Mouse (Mus musculus): ENCODE measurements around the gene Chac1.

Gene Chac1

DNA sequence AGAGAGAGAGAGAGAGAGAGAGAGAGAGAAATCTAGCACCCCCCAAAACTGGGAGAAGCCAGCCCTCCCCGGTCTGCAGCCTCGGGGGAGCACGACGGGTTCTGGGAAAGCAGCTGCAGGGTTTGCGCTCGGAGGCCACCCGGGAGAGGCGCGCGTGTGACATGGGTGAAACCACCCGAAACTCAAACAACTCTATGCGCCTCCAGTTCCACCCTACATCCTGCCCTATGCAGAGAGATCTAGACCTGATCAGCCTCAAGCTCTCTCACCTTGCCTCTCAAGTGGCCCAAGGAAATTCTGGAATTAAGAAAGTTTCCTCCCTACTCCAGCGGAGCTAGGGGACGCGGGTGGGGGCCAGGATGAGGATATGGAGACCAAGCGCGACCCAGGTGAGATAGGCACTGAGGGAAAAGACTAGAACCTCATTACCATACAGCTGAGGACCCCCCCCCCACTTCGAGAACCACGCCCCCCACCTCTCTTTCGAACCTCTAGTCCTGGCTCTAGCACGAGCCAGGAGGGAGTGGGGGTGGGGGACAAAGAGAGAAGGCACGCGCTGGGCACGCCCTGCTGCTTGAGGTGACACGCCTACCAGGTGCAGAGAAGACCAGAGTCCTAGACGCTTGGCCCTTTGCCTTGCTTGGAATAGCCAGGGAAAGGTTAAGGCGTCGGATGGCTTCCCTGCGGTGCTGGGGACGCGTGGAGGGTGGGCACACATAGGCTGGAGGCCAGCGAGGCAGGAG, 26.3 kb upstream of the Chac1 start:
- POLR2A ChIA-PET, result interaction anchor here (0.5 to 5.5 kb wide), 51 partner anchors 10 to 1048 kb away, joined by 3 to 32 read pairs (median 4); partner anchors contain the start of genes Vps18 (in 3 of the 4), Chac1 (in 2 of the 4), Ino80 (in 2 of the 4) and Itpka (in 1 of the 4)
- CTCF ChIA-PET, result interaction anchor here (0.6 to 5.5 kb wide), 20 partner anchors 8 to 188 kb away, joined by 3 to 33 read pairs (median 4); partner anchors contain the start of gene Vps18 (in 2 of the 4)

DNA sequence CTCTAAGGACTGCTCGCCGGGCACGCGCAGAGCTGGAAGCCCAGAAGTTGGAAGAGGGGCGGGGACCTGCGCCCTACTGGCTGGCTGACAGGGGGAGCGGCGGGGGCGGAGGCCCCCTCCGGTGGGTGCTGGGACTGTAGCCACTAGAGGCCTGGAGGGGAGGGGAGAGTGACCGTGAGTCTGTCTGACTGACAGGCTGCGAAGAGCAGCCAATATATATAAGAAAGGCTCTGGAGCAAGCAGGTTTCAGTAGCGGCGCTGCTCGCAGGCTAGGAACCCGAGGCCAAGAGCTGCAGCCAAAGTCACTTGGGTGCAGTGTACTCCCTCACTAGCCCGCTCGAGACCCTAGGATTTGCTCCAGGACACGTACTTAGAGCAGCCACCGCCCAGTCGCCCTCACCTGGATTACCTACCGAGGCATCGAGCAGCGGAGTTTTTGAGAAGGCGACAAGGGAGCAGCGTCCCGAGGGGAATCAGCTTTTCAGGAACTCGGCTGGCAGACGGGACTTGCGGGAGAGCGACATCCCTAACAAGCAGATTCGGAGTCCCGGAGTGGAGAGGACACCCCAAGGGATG, 25.4 kb upstream of the Chac1 start, which contains the start of gene Dll4:
Gene Dll4 (plus strand): TSS at position 217 of the 576 bp plus-strand sequence.
- POLR2A ChIA-PET, result interaction anchor here in 3 of 4 experiments (0.5 to 5.5 kb wide), 45 partner anchors 9 to 416 kb away, joined by 3 to 32 read pairs (median 6); partner anchors contain the start of genes Chac1 (in 3 of the 3), Ino80 (in 2 of the 3), Vps18 (in 2 of the 3) and Itpka (in 1 of the 3)

DNA sequence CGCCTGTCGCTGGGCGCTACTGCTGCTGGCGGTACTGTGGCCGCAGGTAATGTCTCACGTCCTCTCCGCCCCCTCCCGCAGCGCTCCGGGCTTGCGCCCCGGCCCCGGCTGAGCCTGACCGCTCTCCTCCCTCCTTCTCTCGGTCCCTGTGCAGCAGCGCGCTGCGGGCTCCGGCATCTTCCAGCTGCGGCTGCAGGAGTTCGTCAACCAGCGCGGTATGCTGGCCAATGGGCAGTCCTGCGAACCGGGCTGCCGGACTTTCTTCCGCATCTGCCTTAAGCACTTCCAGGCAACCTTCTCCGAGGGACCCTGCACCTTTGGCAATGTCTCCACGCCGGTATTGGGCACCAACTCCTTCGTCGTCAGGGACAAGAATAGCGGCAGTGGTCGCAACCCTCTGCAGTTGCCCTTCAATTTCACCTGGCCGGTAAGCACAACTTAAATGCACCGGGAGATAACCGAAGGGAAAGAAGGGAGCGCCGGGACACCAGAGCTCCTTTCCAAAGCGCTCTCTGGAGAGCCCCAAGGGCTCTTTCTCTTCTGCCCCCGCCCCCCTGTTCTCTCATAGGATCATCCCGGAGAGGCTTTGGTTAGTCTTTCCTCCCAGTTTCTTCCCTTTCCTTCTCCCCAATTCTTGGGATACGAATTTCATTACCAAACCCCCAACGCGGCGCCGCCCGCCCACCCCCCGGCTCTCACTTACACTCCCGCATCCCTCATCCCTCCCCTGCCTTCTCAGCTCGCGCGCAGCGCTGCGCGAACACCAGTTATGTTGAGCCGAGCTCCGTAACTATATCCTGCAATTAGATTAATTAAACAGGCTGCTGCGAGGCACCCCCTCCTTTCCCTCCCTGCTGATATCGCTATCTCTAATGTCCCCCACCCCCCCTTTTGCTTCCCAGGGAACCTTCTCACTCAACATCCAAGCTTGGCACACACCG, 24.6 kb upstream of the Chac1 start:
- POLR2A ChIA-PET, result interaction anchor here (0.6 to 5.5 kb wide), 44 partner anchors 9 to 787 kb away, joined by 3 to 32 read pairs (median 5); partner anchors contain the start of genes Chac1 (in 3 of the 4), Spint1 (in 2 of the 4), Vps18 (in 2 of the 4) and Ino80 (in 1 of the 4)
- CTCF ChIA-PET, result interaction anchor here (0.5 to 5.5 kb wide), 49 partner anchors 9 to 1033 kb away, joined by 3 to 33 read pairs (median 4); partner anchors contain the start of genes Chp1 (in 2 of the 4), Exd1 (in 2 of the 4), Vps18 (in 2 of the 4) and Mga (in 1 of the 4)

More for the DNA sequence above, 25.4 kb upstream of the Chac1 start, which contains the start of gene Dll4:
- CTCF ChIA-PET, result interaction anchor here (0.8 to 5.5 kb wide), 15 partner anchors 9 to 222 kb away, joined by 3 to 33 read pairs (median 6); partner anchors contain the start of genes Vps18 (in 2 of the 4), Chp1 (in 1 of the 4) and Exd1 (in 1 of the 4)

DNA sequence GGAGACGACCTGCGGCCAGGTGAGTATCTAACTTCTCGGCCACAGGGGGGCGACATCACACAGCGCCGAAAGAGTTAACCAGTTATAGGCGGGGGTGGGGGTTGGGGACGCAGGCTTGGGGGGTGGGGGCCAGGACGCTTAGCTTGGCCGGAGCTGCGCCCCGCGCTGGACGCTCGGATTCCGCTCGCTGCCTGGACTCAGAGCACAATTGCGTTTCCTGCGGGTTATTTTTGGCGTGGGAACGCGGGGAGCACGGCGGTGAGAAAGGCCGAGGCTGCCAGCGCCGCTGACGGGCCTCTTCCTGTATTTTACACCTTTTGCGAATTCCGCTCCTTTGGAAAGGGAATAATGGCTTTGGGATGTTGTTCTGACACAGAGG, 23.9 kb upstream of the Chac1 start:
- ChIA-PET POLR2A (interaction anchor here (0.6 to 5.5 kb wide), 31 partner anchors 8 to 788 kb away, joined by 3 to 32 read pairs (median 5); partner anchors contain the start of genes Chac1 (in 2 of the 4), Spint1 (in 2 of the 4), Vps18 (in 2 of the 4) and Ino80 (in 1 of the 4)), CTCF (interaction anchor here (0.5 to 5.5 kb wide), 45 partner anchors 8 to 1034 kb away, joined by 3 to 33 read pairs (median 4); partner anchors contain the start of genes Vps18 (in 2 of the 4), Chp1 (in 1 of the 4), Exd1 (in 1 of the 4) and Plcb2 (in 1 of the 4))

DNA sequence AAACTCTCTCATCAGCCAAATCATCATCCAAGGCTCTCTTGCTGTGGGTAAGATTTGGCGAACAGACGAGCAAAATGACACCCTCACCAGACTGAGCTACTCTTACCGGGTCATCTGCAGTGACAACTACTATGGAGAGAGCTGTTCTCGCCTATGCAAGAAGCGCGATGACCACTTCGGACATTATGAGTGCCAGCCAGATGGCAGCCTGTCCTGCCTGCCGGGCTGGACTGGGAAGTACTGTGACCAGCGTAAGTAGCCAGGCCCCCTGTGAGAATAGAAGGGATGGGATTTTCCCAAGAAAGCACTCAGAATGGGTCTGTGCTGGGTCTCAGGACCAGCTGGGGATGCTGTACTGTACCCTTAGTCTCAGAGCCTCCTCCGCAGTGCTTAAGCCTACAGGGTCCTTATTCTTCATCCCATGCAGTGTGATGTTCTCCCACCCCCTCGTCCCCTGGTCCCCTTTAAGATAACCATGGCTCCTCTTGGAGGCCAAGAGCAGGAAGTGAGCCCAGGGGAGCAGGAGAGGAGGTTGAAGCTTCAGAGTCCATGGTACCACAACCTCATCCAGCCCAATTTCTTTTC, 23.0 kb upstream of the Chac1 start:
- POLR2A ChIA-PET, result interaction anchor here in 2 of 4 experiments (0.8 to 2.1 kb wide), 7 partner anchors 9 to 186 kb away, joined by 3 to 8 read pairs (median 5); no protein-coding TSS in a partner anchor
- CTCF ChIA-PET, result interaction anchor here in 2 of 4 experiments (0.8 to 5.5 kb wide), 4 partner anchors 9 to 28 kb away, joined by 3 to 33 read pairs (median 5); no protein-coding TSS in a partner anchor

DNA sequence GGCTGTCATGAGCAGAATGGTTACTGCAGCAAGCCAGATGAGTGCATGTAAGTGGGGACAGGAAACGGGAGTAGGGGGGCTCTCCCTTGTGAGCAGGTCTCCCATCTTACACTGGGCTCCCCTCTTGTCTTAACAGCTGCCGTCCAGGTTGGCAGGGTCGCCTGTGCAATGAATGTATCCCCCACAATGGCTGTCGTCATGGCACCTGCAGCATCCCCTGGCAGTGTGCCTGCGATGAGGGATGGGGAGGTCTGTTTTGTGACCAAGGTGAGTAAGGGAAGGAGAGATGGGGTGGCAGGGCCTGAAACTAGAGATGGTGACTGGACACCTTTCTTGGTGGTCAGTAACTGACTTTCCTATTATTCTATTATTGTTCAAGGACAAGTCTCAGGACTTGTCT, 22.5 kb upstream of the Chac1 start:
- ChIA-PET POLR2A (interaction anchor here in 3 of 4 experiments (0.8 to 2.1 kb wide), 8 partner anchors 9 to 186 kb away, joined by 3 to 8 read pairs (median 4); no protein-coding TSS in a partner anchor), CTCF (interaction anchor here in 2 of 4 experiments (0.8 to 5.5 kb wide), 3 partner anchors 9 to 29 kb away, joined by 3 to 33 read pairs (median 4); no protein-coding TSS in a partner anchor)

DNA sequence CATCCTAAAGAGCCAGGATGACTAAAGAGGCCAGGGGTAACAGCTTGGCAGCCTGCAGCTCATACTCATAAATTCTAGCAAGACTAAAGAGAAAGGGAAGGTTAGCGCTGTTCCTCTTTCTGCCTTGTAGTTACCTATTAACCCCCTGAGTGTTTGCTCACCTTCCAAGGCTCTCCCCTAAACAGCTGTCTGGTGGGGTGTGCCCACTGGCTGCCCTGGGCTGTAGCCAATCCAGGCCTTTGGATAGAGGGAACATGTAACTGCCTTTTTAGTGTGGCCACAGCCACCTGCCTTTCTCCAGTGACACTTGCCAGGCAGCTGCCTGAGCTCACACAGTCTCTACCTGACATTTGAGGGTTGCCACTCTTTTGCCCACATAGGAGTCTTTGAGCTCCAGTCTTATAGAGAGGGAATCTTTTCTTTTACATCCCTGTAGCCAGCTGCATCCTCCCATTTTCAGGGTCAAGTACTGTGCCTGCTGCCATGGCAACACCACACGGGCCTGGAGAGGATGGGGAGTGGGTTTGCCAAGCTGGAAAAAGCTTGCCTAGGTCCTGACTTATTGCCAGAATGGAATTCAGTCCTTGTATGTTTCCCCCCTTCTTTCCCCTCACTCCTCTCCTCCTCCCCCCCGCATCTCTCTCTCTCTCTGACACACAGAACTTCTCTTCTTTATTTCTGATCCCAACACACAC, 21.8 kb upstream of the Chac1 start:
- POLR2A ChIA-PET, result interaction anchor here in 3 of 4 experiments (0.9 to 2.1 kb wide), 4 partner anchors 8 to 25 kb away, joined by 3 to 8 read pairs (median 5); no protein-coding TSS in a partner anchor
- CTCF ChIA-PET, result interaction anchor here in 2 of 4 experiments (1.5 to 5.5 kb wide), 2 partner anchors 8 to 30 kb away, joined by 4 to 33 read pairs; no protein-coding TSS in a partner anchor

DNA sequence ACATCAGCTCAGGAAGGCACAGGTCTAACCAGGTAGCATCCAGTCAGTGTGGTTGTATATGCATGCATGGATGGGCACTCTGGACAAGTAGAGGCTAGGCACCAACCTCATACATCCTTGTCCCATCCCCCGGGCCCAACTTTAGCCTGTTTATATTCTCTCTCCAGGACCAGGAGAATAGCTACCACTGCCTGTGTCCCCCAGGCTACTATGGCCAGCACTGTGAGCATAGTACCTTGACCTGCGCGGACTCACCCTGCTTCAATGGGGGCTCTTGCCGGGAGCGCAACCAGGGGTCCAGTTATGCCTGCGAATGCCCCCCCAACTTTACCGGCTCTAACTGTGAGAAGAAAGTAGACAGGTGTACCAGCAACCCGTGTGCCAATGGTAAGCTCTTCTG, 20.2 kb upstream of the Chac1 start:
- POLR2A ChIA-PET, result interaction anchor here in 2 of 4 experiments (0.8 to 3.2 kb wide), 4 partner anchors 20 to 31 kb away, joined by 4 to 10 read pairs (median 5); partner anchors contain the start of gene Chac1 (in 1 of the 2)
- CTCF ChIA-PET, result interaction anchor here in 2 of 4 experiments (0.7 to 1.0 kb wide), 2 partner anchors 31 to 185 kb away, joined by 4 read pairs; no protein-coding TSS in a partner anchor

DNA sequence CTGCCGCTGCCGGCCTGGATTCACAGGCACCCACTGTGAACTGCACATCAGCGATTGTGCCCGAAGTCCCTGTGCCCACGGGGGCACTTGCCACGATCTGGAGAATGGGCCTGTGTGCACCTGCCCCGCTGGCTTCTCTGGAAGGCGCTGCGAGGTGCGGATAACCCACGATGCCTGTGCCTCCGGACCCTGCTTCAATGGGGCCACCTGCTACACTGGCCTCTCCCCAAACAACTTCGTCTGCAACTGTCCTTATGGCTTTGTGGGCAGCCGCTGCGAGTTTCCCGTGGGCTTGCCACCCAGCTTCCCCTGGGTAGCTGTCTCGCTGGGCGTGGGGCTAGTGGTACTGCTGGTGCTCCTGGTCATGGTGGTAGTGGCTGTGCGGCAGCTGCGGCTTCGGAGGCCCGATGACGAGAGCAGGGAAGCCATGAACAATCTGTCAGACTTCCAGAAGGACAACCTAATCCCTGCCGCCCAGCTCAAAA, 18.8 kb upstream of the Chac1 start:
- CTCF ChIA-PET, result interaction anchor here in 2 of 4 experiments (0.6 to 1.3 kb wide), 5 partner anchors 13 to 255 kb away, joined by 3 to 4 read pairs (median 3); no protein-coding TSS in a partner anchor
- POLR2A ChIA-PET, result interaction anchor here in 2 of 4 experiments (0.8 to 3.2 kb wide), 10 partner anchors 9 to 98 kb away, joined by 3 to 10 read pairs (median 4); partner anchors contain the start of gene Chac1 (in 1 of the 2)

DNA sequence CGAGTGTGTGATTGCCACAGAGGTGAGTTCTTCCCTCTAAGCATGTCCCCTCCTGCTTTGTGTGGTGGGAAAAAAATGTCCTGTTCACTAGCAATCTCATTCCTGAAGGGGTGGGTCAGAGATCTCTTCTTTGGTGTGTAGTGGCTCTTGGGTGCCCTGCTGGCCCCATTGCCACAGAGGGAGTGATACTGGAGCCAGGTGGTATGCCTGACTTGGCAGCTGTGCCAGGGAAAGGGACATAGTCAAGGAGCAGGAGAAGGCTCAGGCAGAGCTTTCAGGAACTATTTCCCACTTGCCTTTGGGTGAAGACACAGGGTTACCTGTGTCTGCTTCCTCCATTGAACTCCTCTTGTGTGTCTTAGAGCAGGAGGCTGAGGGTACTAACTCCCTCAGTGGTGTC, 16.9 kb upstream of the Chac1 start:
- POLR2A ChIA-PET, result interaction anchor here in 3 of 4 experiments (0.6 to 1.9 kb wide), 11 partner anchors 8 to 128 kb away, joined by 3 to 10 read pairs (median 4); partner anchors contain the start of genes Dll4 (in 2 of the 3) and Chac1 (in 1 of the 3)
- CTCF ChIA-PET, result interaction anchor here in 1 of 4 experiments (0.7 to 1.0 kb wide), 2 partner anchors 9 to 18 kb away, joined by 3 read pairs; partner anchors contain the start of gene Dll4

DNA sequence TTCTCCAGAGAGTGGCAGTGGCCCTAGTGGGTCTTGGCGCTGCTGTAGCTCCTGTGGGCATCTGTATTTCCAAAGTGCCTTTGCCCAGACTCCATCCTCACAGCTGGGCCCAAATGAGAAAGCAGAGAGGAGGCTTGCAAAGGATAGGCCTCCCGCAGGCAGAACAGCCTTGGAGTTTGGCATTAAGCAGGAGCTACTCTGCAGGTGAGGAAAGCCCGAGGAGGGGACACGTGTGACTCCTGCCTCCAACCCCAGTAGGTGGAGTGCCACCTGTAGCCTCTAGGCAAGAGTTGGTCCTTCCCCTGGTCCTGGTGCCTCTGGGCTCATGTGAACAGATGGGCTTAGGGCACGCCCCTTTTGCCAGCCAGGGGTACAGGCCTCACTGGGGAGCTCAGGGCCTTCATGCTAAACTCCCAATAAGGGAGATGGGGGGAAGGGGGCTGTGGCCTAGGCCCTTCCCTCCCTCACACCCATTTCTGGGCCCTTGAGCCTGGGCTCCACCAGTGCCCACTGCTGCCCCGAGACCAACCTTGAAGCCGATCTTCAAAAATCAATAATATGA, 16.0 kb upstream of the Chac1 start:
- POLR2A ChIA-PET, result interaction anchor here in 3 of 4 experiments (0.6 to 1.9 kb wide), 12 partner anchors 9 to 127 kb away, joined by 3 to 10 read pairs (median 4); partner anchors contain the start of genes Chac1 (in 2 of the 3) and Dll4 (in 2 of the 3)
- CTCF ChIA-PET, result interaction anchor here in 2 of 4 experiments (0.7 to 1.0 kb wide), 4 partner anchors 8 to 37 kb away, joined by 3 to 5 read pairs (median 3); partner anchors contain the start of gene Dll4 (in 1 of the 2)

DNA sequence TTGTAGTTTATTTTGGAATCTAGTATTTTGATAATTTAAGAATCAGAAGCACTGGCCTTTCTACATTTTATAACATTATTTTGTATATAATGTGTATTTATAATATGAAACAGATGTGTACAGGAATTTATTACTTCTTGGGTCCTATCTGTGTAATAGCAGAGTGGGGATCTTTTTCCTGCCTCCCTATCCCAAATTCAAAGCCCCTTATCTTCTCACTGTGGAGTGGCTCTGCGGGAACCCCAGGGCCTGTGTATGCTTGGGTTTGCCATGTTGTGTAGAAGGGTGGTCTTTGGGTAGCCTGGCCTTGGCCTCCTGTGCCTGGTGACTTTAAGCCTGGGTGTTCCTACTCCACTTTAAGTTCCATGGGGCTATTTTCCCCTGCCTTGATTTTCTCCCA, 15.5 kb upstream of the Chac1 start:
- POLR2A ChIA-PET, result interaction anchor here in 2 of 4 experiments (1.3 to 1.9 kb wide), 4 partner anchors 10 to 41 kb away, joined by 4 to 10 read pairs (median 5); partner anchors contain the start of genes Chac1 (in 1 of the 2) and Dll4 (in 1 of the 2)
- CTCF ChIA-PET, result interaction anchor here in 1 of 4 experiments (1.0 kb wide), 1 partner anchor 9 kb away, joined by 3 read pairs; no protein-coding TSS in a partner anchor

DNA sequence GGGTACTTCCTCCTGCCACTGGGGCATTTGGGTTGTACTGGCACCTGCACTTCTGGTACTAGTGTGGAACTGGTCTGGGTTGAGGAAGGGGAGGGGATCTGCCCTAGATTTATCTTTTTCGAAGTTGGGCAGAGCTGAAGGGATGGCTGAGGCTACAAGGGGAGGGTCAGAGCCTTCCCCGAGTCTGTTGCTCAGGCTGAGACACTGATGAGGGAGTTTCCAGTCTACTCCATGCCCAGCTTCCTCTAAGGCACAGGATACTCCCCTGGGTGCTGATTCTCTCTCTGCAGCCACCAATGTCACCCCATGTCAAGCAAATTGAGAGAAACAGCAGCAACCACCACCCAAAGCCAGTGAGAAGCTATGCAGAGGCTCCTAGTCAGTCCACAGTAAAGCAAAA, 15.0 kb upstream of the Chac1 start:
- POLR2A ChIA-PET, result interaction anchor here (0.6 to 3.5 kb wide), 6 partner anchors 10 to 314 kb away, joined by 3 to 27 read pairs (median 5); partner anchors contain the start of genes Dll4 (in 2 of the 4) and Chac1 (in 1 of the 4)
- CTCF ChIA-PET, result interaction anchor here in 3 of 4 experiments (0.7 to 2.5 kb wide), 3 partner anchors 9 to 196 kb away, joined by 3 to 33 read pairs (median 12); partner anchors contain the start of gene Dll4 (in 1 of the 3)

DNA sequence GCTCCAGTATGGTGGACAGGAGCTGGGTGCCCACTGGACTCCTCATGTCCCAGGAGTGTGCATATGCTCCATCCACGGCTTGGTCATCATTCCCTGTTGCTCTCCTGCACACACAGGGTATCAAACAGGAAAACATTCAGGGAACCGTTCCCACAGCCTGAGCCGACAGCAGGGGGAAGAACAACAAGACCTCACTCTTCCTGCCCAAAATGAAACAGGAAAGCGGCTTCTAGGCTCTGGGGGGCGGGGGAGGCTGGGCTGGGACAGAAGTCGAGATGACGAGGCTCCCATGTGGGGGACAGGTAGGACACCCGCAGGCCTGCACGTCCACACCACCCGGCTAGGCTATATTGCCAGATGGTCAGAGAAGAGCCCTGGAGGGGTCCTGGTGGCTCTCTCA, 14.6 kb upstream of the Chac1 start:
- CTCF ChIA-PET, result interaction anchor here (0.7 to 2.5 kb wide), 5 partner anchors 8 to 196 kb away, joined by 3 to 33 read pairs (median 12); partner anchors contain the start of gene Dll4 (in 2 of the 4)
- POLR2A ChIA-PET, result interaction anchor here (0.6 to 3.5 kb wide), 9 partner anchors 8 to 314 kb away, joined by 3 to 29 read pairs (median 5); partner anchors contain the start of genes Dll4 (in 2 of the 4), Chac1 (in 1 of the 4) and Ino80 (in 1 of the 4)

All from embryonic stem cell, embryonic (primary cell).